8 mouse cellular contexts compared by ENCODE assay signal in genomic region chr4:134307367-134308072, GRCm38 (mm10). TPM values are rescaled to one million over a fixed set of nuclear protein-coding genes. Genes with fewer than 3 reads are reported as not detected.
DNase-seq lines count a peak whose midpoint lies in the region; ATAC-seq and TF ChIP-seq lines count a peak whose summit lies in the region.

No protein-coding gene starts in this region.

- H3K9ac ChIP-seq in neural tube, embryonic 15.5 days (replicated peaks) = no peak overlapping the region; the same call in 1 of the 2 replicates

- TF ChIP-seq POLR2A in lung, adult 2 months (IDR thresholded peaks at IDR 0.05; ENCODE audit: borderline replicate concordance, extremely low read depth, low read depth, low read length) = no peak

- peak; percentile 42 for TF ChIP-seq CTCF in lung, adult 2 months (IDR thresholded peaks at IDR 0.05; ENCODE audit: insufficient read depth, low read length)

- WGBS in lung, adult 2 months = 4% methylated on average over 12 of the region's 12 CpGs
- whole genome bisulfite sequencing in neural tube, embryonic 15.5 days = 22% methylated on average over 12 of the region's 12 CpGs

- peak; percentile 14 to 24 for DNase-seq in spleen, adult 18-20 months
- no peak for DNase-seq in spleen, adult 12 weeks (ENCODE audit: low spot score)
- peak; percentile 47 to 59 for DNase-seq in frontal cortex, postnatal 14 days (ENCODE audit: low spot score in 2 of 2)
- DNase-seq in layer of hippocampus, adult 9-10 months (ENCODE audit: low spot score) = peak; percentile 24
- DNase-seq in lung, adult 2 months = peak; percentile 57
- peak; percentile 33 for DNase-seq in thymus, postnatal 14 days

- H3K9me3 ChIP-seq in neural tube, embryonic 15.5 days (replicated peaks) = no peaks in the 10 kb centered on the region

- H3K27me3 ChIP-seq in neural tube, embryonic 15.5 days (replicated peaks) = no peaks in the 10 kb centered on the region

- H3K4me2 ChIP-seq in neural tube, embryonic 15.5 days = peak overlapping the region; percentile 37

- H3K4me1 ChIP-seq in lung, adult 2 months (ENCODE audit: control insufficient read depth, insufficient read depth, low read length) = peaks cover 6% of the 10 kb centered on the region
- peaks cover 14% of the 10 kb centered on the region for H3K4me1 ChIP-seq in neural tube, embryonic 15.5 days

- no peak overlapping the region for H3K4me3 ChIP-seq in lung, adult 2 months (replicated peaks; ENCODE audit: extremely low read depth, low read depth, low read length)
- H3K4me3 ChIP-seq in neural tube, embryonic 15.5 days (replicated peaks) = no peak overlapping the region

- no peaks in the 10 kb centered on the region for H3K36me3 ChIP-seq in neural tube, embryonic 15.5 days

- no peak overlapping the region for H3K27ac ChIP-seq in neural tube, embryonic 15.5 days (replicated peaks)

- peak; percentile 69 to 83; a peak in 3 of 4 replicates for ATAC-seq in hematopoietic stem cell, adult 5-6 weeks (replicated peaks in 1 of 2; ENCODE audit: insufficient read depth in 1 of 2, low FRiP score in 2 of 2, low TSS enrichment in 1 of 2, low read depth in 1 of 2, poor library complexity in 2 of 2, severe bottlenecking in 2 of 2)
- no peak for ATAC-seq in neural tube, embryonic 15.5 days (ENCODE audit: low FRiP score)

RNA-seq across cellular contexts. Expression of gene Trim63, which starts 7.4 kb away (rescaled TPM):
- total RNA-seq in hematopoietic stem cell, adult 5-6 weeks (2017) = not detected in 2 replicates
- 2.0 and 4.6 TPM in 2 replicates for polyA plus RNA-seq in lung, adult 2 months (2012; rRNA removed)
- 1.2 and 1.4 TPM in 2 replicates for polyA plus RNA-seq in neural tube, embryonic 15.5 days (2015; fragmentation: Nextera tagmentation; extraction: Ambion mirVana)

RNA-seq across cellular contexts. Expression of gene Pdik1l, which starts 19.8 kb away (rescaled TPM):
- total RNA-seq in hematopoietic stem cell, adult 5-6 weeks (2017) = 32.7 and 36.2 TPM in 2 replicates
- polyA plus RNA-seq in lung, adult 2 months (2012; rRNA removed) = 2.3 and 4.3 TPM in 2 replicates
- polyA plus RNA-seq in neural tube, embryonic 15.5 days (2015; fragmentation: Nextera tagmentation; extraction: Ambion mirVana) = 32.1 and 33.9 TPM in 2 replicates

RNA-seq across cellular contexts. Expression of gene Slc30a2, which starts 35.5 kb away (rescaled TPM):
- total RNA-seq in hematopoietic stem cell, adult 5-6 weeks (2017) = not detected in 2 replicates
- 0.41 and 0.51 TPM in 2 replicates for polyA plus RNA-seq in lung, adult 2 months (2012; rRNA removed)
- polyA plus RNA-seq in neural tube, embryonic 15.5 days (2015; fragmentation: Nextera tagmentation; extraction: Ambion mirVana) = 0.14 and 0.20 TPM in 2 replicates

RNA-seq across cellular contexts. Expression of gene Grrp1, which starts 53.6 kb away (rescaled TPM):
- 1.1 and 2.1 TPM in 2 replicates for total RNA-seq in hematopoietic stem cell, adult 5-6 weeks (2017)
- polyA plus RNA-seq in lung, adult 2 months (2012; rRNA removed) = 37.9 and 61.1 TPM in 2 replicates
- 14.2 and 17.0 TPM in 2 replicates for polyA plus RNA-seq in neural tube, embryonic 15.5 days (2015; fragmentation: Nextera tagmentation; extraction: Ambion mirVana)
